Mouse (Mus musculus): ENCODE results near the gene D17H6S53E. TPM values are rescaled to one million over a fixed set of nuclear protein-coding genes. Genes with fewer than 3 reads are reported as not detected.
A peak's percentile ranks its signal among the peaks of the same experiment; 100 is the strongest.

Gene D17H6S53E
- polyA plus RNA-seq, 1 experiment from 2014 or later: 14.7 TPM

- DNase-seq (ENCODE audit: low spot score): no peak
These were observed 32.8 kb downstream of the D17H6S53E start for GRCm38 (mm10) chr17:35158850-35159593.

GRCm38 (mm10) chr17:35159638-35160037, 33.5 kb downstream of the D17H6S53E start:
- no peak for DNase-seq (ENCODE audit: low spot score)

GRCm38 (mm10) chr17:35161421-35161820, 35.2 kb downstream of the D17H6S53E start:
- DNase-seq (ENCODE audit: low spot score): no peak

- DNase-seq (ENCODE audit: low spot score): no peak
These were observed 35.9 kb downstream of the D17H6S53E start for GRCm38 (mm10) chr17:35162121-35162520.

- DNase-seq (ENCODE audit: low spot score): no peak
These were observed 36.6 kb downstream of the D17H6S53E start for GRCm38 (mm10) chr17:35162730-35163129.

- DNase-seq (ENCODE audit: low spot score): no peak
These were observed 37.3 kb downstream of the D17H6S53E start for GRCm38 (mm10) chr17:35163326-35164081.

- DNase-seq (ENCODE audit: low spot score): no peak
These were observed 38.0 kb downstream of the D17H6S53E start for GRCm38 (mm10) chr17:35164218-35164567.

GRCm38 (mm10) chr17:35164568-35165450, 38.6 kb downstream of the D17H6S53E start, which contains the start of gene Prrc2a:
TSS of gene Prrc2a (minus strand) at chr17:35164897.
- peak; percentile 99 for DNase-seq (ENCODE audit: low spot score)

- DNase-seq (ENCODE audit: low spot score): no peak
These were observed 39.4 kb downstream of the D17H6S53E start for GRCm38 (mm10) chr17:35165451-35166155.

- peak; percentile 89 for DNase-seq (ENCODE audit: low spot score)
These were observed 40.3 kb downstream of the D17H6S53E start for GRCm38 (mm10) chr17:35166352-35167035.

- DNase-seq (ENCODE audit: low spot score): no peak
These were observed 41.6 kb downstream of the D17H6S53E start for GRCm38 (mm10) chr17:35167794-35168193.

- DNase-seq (ENCODE audit: low spot score): peak; percentile 84
These were observed 42.5 kb downstream of the D17H6S53E start for GRCm38 (mm10) chr17:35168541-35169207.

GRCm38 (mm10) chr17:35172445-35173234, 46.5 kb downstream of the D17H6S53E start:
- no peak for DNase-seq (ENCODE audit: low spot score)

GRCm38 (mm10) chr17:35173329-35173728, 47.2 kb downstream of the D17H6S53E start:
- peak; percentile 48 for DNase-seq (ENCODE audit: low spot score)

- DNase-seq (ENCODE audit: low spot score): no peak
These were observed 48.2 kb downstream of the D17H6S53E start for GRCm38 (mm10) chr17:35174201-35174977.

- DNase-seq (ENCODE audit: low spot score): no peak
These were observed 49.2 kb downstream of the D17H6S53E start for GRCm38 (mm10) chr17:35175382-35175781.

GRCm38 (mm10) chr17:35175968-35176367, 49.8 kb downstream of the D17H6S53E start, which contains the start of gene Aif1:
TSS of gene Aif1 (minus strand) at chr17:35176068.
- DNase-seq (ENCODE audit: low spot score): no peak

All from thymus, postnatal 0 days (tissue).